Mouse (Mus musculus) spleen, adult 2 months (tissue): ENCODE data around the gene Glis3. TPM values are rescaled to one million over a fixed set of nuclear protein-coding genes. Genes with fewer than 3 reads are reported as not detected.

Experiments used
- DNase-seq, 2 experiments: peaks; one replicate each; pipeline versions ENCODE4 v3.0.0 to v3.0.0-alpha.2; 2012 to 2021; ENCODE audit warnings: low spot score in 2 of 2, low read depth in 1 of 2
- H3K27ac ChIP-seq: fragments of 200-500 bp; 2 replicates; pipeline ENCODE4 v1.5.1; 2012; ENCODE audit warnings: low read length, inconsistent platforms; ENCODE audit not compliant: insufficient read depth
- H3K27me3 ChIP-seq: fragments of 200-500 bp; 2 replicates; pipeline ENCODE4 v1.6.1; 2012; ENCODE audit warnings: mild to moderate bottlenecking, moderate library complexity, low read length, inconsistent platforms; ENCODE audit not compliant: control insufficient read depth, insufficient read depth
- H3K36me3 ChIP-seq: fragments of 200-500 bp; 2 replicates; pipeline ENCODE4 v1.6.1; 2012; ENCODE audit warnings: mild to moderate bottlenecking, low read length, inconsistent platforms; ENCODE audit not compliant: control insufficient read depth, insufficient read depth
- H3K4me1 ChIP-seq: fragments of 200-500 bp; 2 replicates; pipeline ENCODE4 v1.6.1; 2011; ENCODE audit warnings: inconsistent platforms; ENCODE audit not compliant: control insufficient read depth, insufficient read depth, insufficient read length
- H3K4me3 ChIP-seq: fragments of 200-500 bp; 2 replicates; pipeline ENCODE4 v1.5.1; 2011; ENCODE audit warnings: mild to moderate bottlenecking, inconsistent platforms; ENCODE audit not compliant: insufficient read depth, insufficient read length; ENCODE audit errors: extremely low read depth
- CTCF ChIP-seq: fragments of 200-500 bp; IDR thresholded peaks from 2 replicates; pipeline ENCODE4 v1.5.1; 2011; ENCODE audit warnings: mild to moderate bottlenecking, inconsistent platforms; ENCODE audit not compliant: insufficient read depth, insufficient read length, insufficient replicate concordance; ENCODE audit errors: extremely low read depth
- POLR2A ChIP-seq: fragments of 200-500 bp; IDR thresholded peaks from 2 replicates; pipeline ENCODE4 v1.6.1; 2011; ENCODE audit warnings: low read depth, low read length, inconsistent platforms
- WGBS: fragments of 180-500 bp; shearing (Covaris S2); methylation state at CpG from one replicate; pipeline ENCODE4 v1.1.7; 2018; 5-methylcytosine and 5-hydroxymethylcytosine counted together
- polyA plus RNA-seq: library from polyadenylated mRNA; depleted of rRNA; stranded (reverse); fragments of >200 nt; gene quantifications from 2 replicates; pipeline ENCODE4 v1.2.3, GENCODE M21; 2012

The Glis3 gene
- polyA plus RNA-seq, 1 experiment: 1.7 TPM

- Histone ChIP-seq H3K27me3 (no peaks in the 10 kb centered on the region), H3K36me3 (no peaks in the 10 kb centered on the region), H3K4me3 (no peak overlapping the region), H3K27ac (no peak overlapping the region), H3K4me1 (no peaks in the 10 kb centered on the region)
- DNase-seq: no peak
- TF ChIP-seq POLR2A (no peak), CTCF (no peak)
- 83% methylated on average over 3 of the region's 3 CpGs for WGBS
Measured at GRCm38 (mm10) chr19:28519296-28519695, 160.6 kb downstream of the Glis3 start.

- Histone ChIP-seq H3K4me3 (no peak overlapping the region), H3K27me3 (no peaks in the 10 kb centered on the region), H3K27ac (no peak overlapping the region), H3K36me3 (no peaks in the 10 kb centered on the region), H3K4me1 (no peaks in the 10 kb centered on the region)
- WGBS: 73% methylated on average over 6 of the region's 6 CpGs
- DNase-seq: no peak
- TF ChIP-seq CTCF: no peak
- TF ChIP-seq POLR2A: no peak
Measured at GRCm38 (mm10) chr19:28518846-28519245, 161.0 kb downstream of the Glis3 start.

GRCm38 (mm10) chr19:28518266-28518665 is 161.6 kb downstream of the Glis3 start:
- no peak for DNase-seq
- H3K27me3 ChIP-seq: no peaks in the 10 kb centered on the region
- 82% methylated on average over 5 of the region's 5 CpGs for WGBS
- no peak overlapping the region for H3K4me3 ChIP-seq
- H3K27ac ChIP-seq: no peak overlapping the region
- no peaks in the 10 kb centered on the region for H3K4me1 ChIP-seq
- no peak for TF ChIP-seq CTCF
- no peak for TF ChIP-seq POLR2A
- H3K36me3 ChIP-seq: no peaks in the 10 kb centered on the region

GRCm38 (mm10) chr19:28517464-28518080 is 162.3 kb downstream of the Glis3 start:
- Histone ChIP-seq H3K36me3 (no peaks in the 10 kb centered on the region), H3K27ac (no peak overlapping the region), H3K4me1 (no peaks in the 10 kb centered on the region), H3K4me3 (no peak overlapping the region), H3K27me3 (no peaks in the 10 kb centered on the region)
- DNase-seq: no peak
- WGBS: 91% methylated on average over 9 of the region's 9 CpGs
- TF ChIP-seq CTCF (no peak), POLR2A (no peak)

- Histone ChIP-seq H3K36me3 (no peaks in the 10 kb centered on the region), H3K4me3 (no peak overlapping the region), H3K4me1 (no peaks in the 10 kb centered on the region), H3K27me3 (no peaks in the 10 kb centered on the region), H3K27ac (no peak overlapping the region)
- WGBS: 74% methylated on average over 6 of the region's 6 CpGs
- DNase-seq: no peak
- TF ChIP-seq POLR2A (no peak), CTCF (no peak)
Measured at GRCm38 (mm10) chr19:28516487-28516886, 163.4 kb downstream of the Glis3 start.

- H3K27me3 ChIP-seq: no peaks in the 10 kb centered on the region
- 83% methylated on average over 11 of the region's 11 CpGs for WGBS
- no peak for DNase-seq
Measured at GRCm38 (mm10) chr19:28512475-28512874, 167.4 kb downstream of the Glis3 start.

GRCm38 (mm10) chr19:28511910-28512309 is 168.0 kb downstream of the Glis3 start:
- Histone ChIP-seq H3K27ac (no peak overlapping the region), H3K36me3 (no peaks in the 10 kb centered on the region), H3K27me3 (no peaks in the 10 kb centered on the region), H3K4me3 (no peak overlapping the region), H3K4me1 (no peaks in the 10 kb centered on the region)
- WGBS: 86% methylated on average over 1 of the region's 1 CpGs
- DNase-seq: no peak
- TF ChIP-seq CTCF (no peak), POLR2A (no peak)

More at GRCm38 (mm10) chr19:28512475-28512874, 167.4 kb downstream of the Glis3 start:
- Histone ChIP-seq H3K27ac (no peak overlapping the region), H3K4me3 (no peak overlapping the region), H3K36me3 (no peaks in the 10 kb centered on the region), H3K4me1 (no peaks in the 10 kb centered on the region)
- TF ChIP-seq POLR2A (no peak), CTCF (no peak)

- no peak overlapping the region for H3K27ac ChIP-seq
- H3K4me3 ChIP-seq: no peak overlapping the region
- H3K4me1 ChIP-seq: no peaks in the 10 kb centered on the region
- no peaks in the 10 kb centered on the region for H3K36me3 ChIP-seq
- TF ChIP-seq POLR2A (no peak), CTCF (no peak)
- no peak for DNase-seq
- WGBS: 82% methylated on average over 6 of the region's 6 CpGs
- no peaks in the 10 kb centered on the region for H3K27me3 ChIP-seq
Measured at GRCm38 (mm10) chr19:28505376-28505775, 174.5 kb downstream of the Glis3 start.
